Mouse (Mus musculus) embryonic facial prominence, embryonic 14.5 days (tissue): Measurements from ENCODE around the gene Eya4. TPM values are rescaled to one million over a fixed set of nuclear protein-coding genes. Genes with fewer than 3 reads are reported as not detected.

ENCODE experiments used
- ATAC-seq: fragments of 200-750 bp; cut with Nextera tagmentation; 2 replicates; pipeline ENCODE4 v1.8.0; 2017; ENCODE audit warnings: low read depth, moderate number of reproducible peaks, moderate TSS enrichment
- DNase-seq: peaks from one replicate; pipeline ENCODE4 v3.0.0-alpha.2; 2015; ENCODE audit warnings: low spot score
- H3K27ac ChIP-seq: fragments of 300-500 bp; sonication (generic); replicated peaks from 2 replicates; pipeline ENCODE4 v1.5.1; 2014; ENCODE audit warnings: low read depth, mild to moderate bottlenecking, low read length, moderate library complexity
- H3K27me3 ChIP-seq: fragments of 300-500 bp; sonication (generic); replicated peaks from 2 replicates; pipeline ENCODE4 v1.6.1; 2014; ENCODE audit warnings: low read length; ENCODE audit not compliant: control insufficient read depth, insufficient read depth
- H3K36me3 ChIP-seq: fragments of 300-500 bp; sonication (generic); 2 replicates; pipeline ENCODE4 v1.6.1; 2014; ENCODE audit warnings: low read length, mixed read lengths; ENCODE audit not compliant: control insufficient read depth, insufficient read depth
- H3K4me1 ChIP-seq: fragments of 300-500 bp; sonication (generic); 2 replicates; pipeline ENCODE4 v1.6.1; 2014; ENCODE audit warnings: antibody characterized with exemption, low read length; ENCODE audit not compliant: control insufficient read depth, insufficient read depth
- H3K4me2 ChIP-seq: fragments of 300-500 bp; sonication (generic); 2 replicates; pipeline ENCODE4 v1.6.1; 2014; ENCODE audit warnings: low read depth, mild to moderate bottlenecking, low read length, moderate library complexity, mixed read lengths
- H3K4me3 ChIP-seq: fragments of 300-500 bp; sonication (generic); 2 replicates; pipeline ENCODE4 v1.5.1; 2014; ENCODE audit warnings: low read depth, mild to moderate bottlenecking, low read length
- H3K9ac ChIP-seq: fragments of 300-500 bp; sonication (generic); 2 replicates; pipeline ENCODE4 v1.6.1; 2014; ENCODE audit warnings: low read depth, mild to moderate bottlenecking, low read length, moderate library complexity, mixed read lengths
- H3K9me3 ChIP-seq: fragments of 300-500 bp; sonication (generic); 2 replicates; pipeline ENCODE4 v1.6.1; 2016; ENCODE audit warnings: low read length; ENCODE audit not compliant: control insufficient read depth
- WGBS: fragments of 180-500 bp; shearing (Covaris S2); extraction: QIAGEN DNeasy Blood & Tissue Kit; methylation state at CpG from one replicate; pipeline ENCODE4 v1.1.7; 2014; 5-methylcytosine and 5-hydroxymethylcytosine counted together
- polyA plus RNA-seq: library from polyadenylated mRNA; unstranded; fragments of >200 nt; fragmentation: Nextera tagmentation; extraction: Ambion mirVana; gene quantifications from 2 replicates; pipeline ENCODE4 v1.2.1, GENCODE M21; 2014

Gene Eya4
- polyA plus RNA-seq, 1 experiment from 2014 or later: 12.0 TPM

DNA sequence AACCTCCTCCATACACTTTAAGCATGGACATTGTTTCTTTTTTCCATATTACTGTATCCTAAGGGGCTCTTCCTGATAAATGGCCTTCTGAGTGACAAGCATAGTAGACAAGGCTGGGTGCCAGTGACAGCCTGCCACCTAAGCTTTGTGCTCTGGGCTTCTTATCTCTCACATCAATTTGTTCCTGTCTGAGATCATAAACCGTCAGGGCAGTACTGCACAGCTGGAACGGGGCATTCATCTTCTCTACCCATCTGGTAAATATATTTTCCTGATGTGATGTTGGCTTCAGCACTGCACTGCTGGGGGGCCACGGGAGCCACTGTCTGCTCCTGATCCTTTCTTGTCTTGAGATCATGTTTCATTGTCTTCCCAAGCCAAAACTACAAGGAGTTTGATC, 261.8 kb downstream of the Eya4 start:
- DNase-seq (peak; percentile 26), ATAC-seq (no peak)
- no peaks in the 10 kb centered on the region for H3K36me3 ChIP-seq
- H3K27me3 ChIP-seq: no peaks in the 10 kb centered on the region
- no peak overlapping the region for H3K4me3 ChIP-seq
- no peaks in the 10 kb centered on the region for H3K9me3 ChIP-seq
- peaks cover 5% of the 10 kb centered on the region for H3K4me1 ChIP-seq
- whole genome bisulfite sequencing: 19% methylated on average over 3 of the region's 3 CpGs
- H3K27ac ChIP-seq: no peak overlapping the region
- H3K4me2 ChIP-seq: no peak overlapping the region
- H3K9ac ChIP-seq: no peak overlapping the region

DNA sequence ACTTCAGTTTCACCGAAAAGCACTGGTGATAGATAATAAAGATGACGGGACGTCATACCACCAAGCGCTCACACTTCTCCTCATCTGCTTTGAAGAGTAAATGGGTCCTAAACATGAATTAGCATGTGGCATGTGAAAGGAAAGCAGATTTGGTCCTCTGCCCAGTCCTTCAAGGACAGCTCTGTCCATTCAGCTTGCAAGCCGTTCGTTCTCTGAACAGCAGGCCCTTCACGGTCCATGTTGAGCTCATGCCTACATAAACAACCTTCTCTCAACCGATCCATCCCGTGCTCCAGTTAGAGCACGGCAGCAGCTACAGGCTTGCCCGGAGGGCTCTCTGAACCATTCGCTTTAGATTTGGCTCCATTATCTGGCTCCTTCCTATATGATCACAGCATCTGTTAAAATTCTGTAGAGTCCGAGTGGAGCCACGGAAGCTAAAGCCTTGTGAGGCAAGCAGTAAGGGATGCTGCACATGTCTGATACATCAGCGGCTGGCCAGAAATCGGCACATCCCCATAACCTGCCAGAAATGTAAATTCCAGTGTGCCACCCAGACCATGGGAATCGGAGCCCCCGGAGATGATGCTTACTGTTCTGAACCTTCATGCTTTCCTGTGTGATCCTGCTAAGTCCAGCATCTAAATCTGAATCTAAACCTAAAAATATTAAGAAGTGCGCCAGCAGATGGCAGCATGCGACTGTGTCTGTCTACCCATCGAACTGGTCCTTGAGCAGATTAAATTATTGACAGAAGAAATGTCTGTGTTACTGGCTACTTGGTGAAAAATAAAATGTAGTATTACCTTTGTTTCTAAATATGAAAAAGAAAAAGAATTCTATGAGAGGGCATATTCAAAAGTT, 264.0 kb downstream of the Eya4 start:
- ATAC-seq (no peak), DNase-seq (peak; percentile 82)
- Histone ChIP-seq H3K27ac (no peak overlapping the region), H3K4me1 (no peaks in the 10 kb centered on the region; the same call in 1 of the 2 replicates), H3K4me2 (no peak overlapping the region), H3K36me3 (no peaks in the 10 kb centered on the region), H3K9ac (no peak overlapping the region), H3K9me3 (no peaks in the 10 kb centered on the region), H3K4me3 (no peak overlapping the region), H3K27me3 (no peaks in the 10 kb centered on the region)
- 64% methylated on average over 21 of the region's 21 CpGs for WGBS

- DNase-seq (no peak), ATAC-seq (no peak)
- H3K9ac ChIP-seq: no peak overlapping the region
- no peaks in the 10 kb centered on the region for H3K36me3 ChIP-seq
- H3K9me3 ChIP-seq: no peaks in the 10 kb centered on the region
- H3K4me2 ChIP-seq: no peak overlapping the region
- 36% methylated on average over 4 of the region's 4 CpGs for WGBS
- no peak overlapping the region for H3K27ac ChIP-seq
- H3K4me3 ChIP-seq: no peak overlapping the region
- H3K27me3 ChIP-seq: no peaks in the 10 kb centered on the region
- H3K4me1 ChIP-seq: no peaks in the 10 kb centered on the region
Observed at GRCm38 (mm10) chr10:23081548-23081828, 269.1 kb downstream of the Eya4 start.

DNA sequence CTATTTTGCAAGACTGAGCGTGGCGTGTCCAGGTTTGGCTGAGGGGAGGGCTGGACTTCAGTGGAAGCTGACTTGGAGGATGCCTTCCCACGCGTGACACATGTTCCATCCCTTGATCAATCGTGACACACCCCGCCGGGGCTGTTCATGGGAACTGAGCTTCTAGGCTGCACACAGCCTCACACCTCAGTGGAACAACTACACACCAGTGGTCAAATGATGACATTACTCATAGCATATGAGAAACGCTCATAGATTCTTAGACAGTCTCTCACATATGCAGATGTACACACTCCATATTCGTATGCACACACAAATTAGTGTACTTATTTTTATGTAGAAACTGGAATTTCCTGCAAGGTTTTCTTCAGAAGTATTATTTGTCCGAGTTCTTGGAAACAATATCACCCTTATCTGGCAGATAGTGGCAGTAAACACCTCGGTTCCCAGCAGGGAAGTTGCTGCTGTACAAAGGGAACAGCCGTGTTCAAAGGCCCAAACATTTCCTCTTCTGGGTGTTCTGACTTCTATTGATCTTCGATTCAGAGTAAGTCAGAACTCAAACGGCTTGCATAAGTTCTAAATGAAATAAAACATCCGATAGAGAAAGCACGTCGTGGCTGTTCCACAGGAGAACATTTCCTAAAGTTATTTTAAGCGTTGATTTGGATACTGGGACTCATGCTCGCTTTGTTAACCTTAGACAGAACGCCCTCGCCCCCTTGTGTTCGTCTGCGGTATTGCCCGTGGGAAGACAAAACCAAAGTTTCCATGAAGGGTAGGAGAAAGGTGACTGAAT, 269.6 kb downstream of the Eya4 start:
- ATAC-seq (no peak), DNase-seq (peak; percentile 79)
- H3K27ac ChIP-seq: no peak overlapping the region
- H3K36me3 ChIP-seq: no peaks in the 10 kb centered on the region
- 39% methylated on average over 24 of the region's 24 CpGs for WGBS
- no peaks in the 10 kb centered on the region for H3K27me3 ChIP-seq
- H3K4me1 ChIP-seq: no peaks in the 10 kb centered on the region
- no peak overlapping the region for H3K9ac ChIP-seq
- H3K9me3 ChIP-seq: no peaks in the 10 kb centered on the region
- peak overlapping the region; percentile 32 for H3K4me2 ChIP-seq
- no peak overlapping the region for H3K4me3 ChIP-seq

DNA sequence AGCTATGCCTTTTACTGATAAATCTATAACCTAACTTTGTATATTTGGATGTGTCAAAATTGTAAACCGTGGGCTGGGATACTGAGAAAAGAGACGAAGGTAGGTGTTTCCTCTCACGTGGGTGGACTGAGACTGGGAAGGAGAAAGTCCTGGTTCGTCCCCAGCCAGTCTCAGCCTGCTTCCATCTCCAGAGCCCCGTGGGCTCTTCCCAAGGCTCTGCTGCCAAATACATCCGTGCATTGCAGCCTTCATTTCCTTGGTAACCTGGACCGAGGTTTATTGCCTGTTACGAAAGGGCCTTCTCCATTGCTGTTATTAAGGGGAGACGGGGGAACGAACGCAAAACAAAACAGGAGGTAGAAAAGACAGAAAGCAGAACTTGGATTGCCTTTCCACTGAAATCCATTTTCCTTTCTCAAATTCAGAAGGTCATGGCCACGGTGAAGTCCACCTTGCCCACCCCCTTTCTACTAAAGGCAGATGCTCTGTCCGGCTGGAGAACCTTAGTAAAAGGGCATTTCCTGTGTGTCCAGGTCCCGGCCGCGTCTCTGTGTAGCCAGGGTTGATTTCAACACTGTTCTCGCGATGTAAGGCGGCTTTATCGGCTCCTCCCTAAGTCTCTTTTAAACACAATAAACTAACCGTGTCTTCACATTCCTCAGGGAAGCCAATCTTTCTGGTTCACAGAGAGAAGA, 273.7 kb downstream of the Eya4 start:
- Histone ChIP-seq H3K36me3 (no peaks in the 10 kb centered on the region), H3K27ac (no peak overlapping the region), H3K4me3 (0 out of 2 replicates have a peak overlapping the region, but pooled peaks have one; percentile 5), H3K4me1 (no peaks in the 10 kb centered on the region), H3K9ac (peak overlapping the region; percentile 42; the same call in 1 of the 2 replicates), H3K27me3 (no peaks in the 10 kb centered on the region), H3K9me3 (no peaks in the 10 kb centered on the region), H3K4me2 (peak overlapping the region; percentile 41)
- peak; percentile 34 for DNase-seq
- ATAC-seq: 0 out of 2 replicates have a peak, but pooled peaks have one; percentile 55
- 59% methylated on average over 21 of the region's 21 CpGs for WGBS

DNA sequence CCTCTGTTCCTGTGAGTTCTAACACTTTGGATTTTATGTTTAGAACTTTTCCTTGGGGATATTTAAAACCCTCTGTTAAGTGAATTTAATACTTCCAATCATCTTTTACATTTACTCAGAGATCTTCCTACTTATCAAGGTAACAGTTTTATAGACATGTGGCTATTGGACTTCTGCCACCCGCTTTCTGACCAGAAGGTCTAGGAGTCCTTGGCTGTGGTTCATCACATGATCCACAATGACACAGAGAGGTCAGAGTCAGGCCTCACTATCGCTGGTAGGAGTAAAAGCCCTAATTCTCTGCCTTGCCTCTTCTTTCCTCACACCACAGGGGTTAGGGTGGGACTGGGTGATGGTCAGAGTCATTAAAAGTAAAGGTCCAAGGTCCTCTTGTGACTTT, 277.2 kb downstream of the Eya4 start:
- Histone ChIP-seq H3K27ac (no peak overlapping the region), H3K9ac (no peak overlapping the region), H3K4me2 (no peak overlapping the region), H3K36me3 (no peaks in the 10 kb centered on the region), H3K4me3 (no peak overlapping the region), H3K4me1 (no peaks in the 10 kb centered on the region), H3K9me3 (no peaks in the 10 kb centered on the region), H3K27me3 (no peaks in the 10 kb centered on the region)
- no peak for ATAC-seq
- 68% methylated on average over 2 of the region's 2 CpGs for WGBS
- no peak for DNase-seq

GRCm38 (mm10) chr10:23063637-23064036, 286.9 kb downstream of the Eya4 start:
- Histone ChIP-seq H3K9me3 (no peaks in the 10 kb centered on the region), H3K4me1 (peaks cover 5% of the 10 kb centered on the region), H3K4me2 (no peak overlapping the region), H3K27ac (no peak overlapping the region), H3K4me3 (no peak overlapping the region), H3K9ac (no peak overlapping the region), H3K27me3 (no peaks in the 10 kb centered on the region), H3K36me3 (no peaks in the 10 kb centered on the region)
- WGBS: 55% methylated on average over 6 of the region's 6 CpGs
- no peak for ATAC-seq
- DNase-seq: no peak

GRCm38 (mm10) chr10:23062719-23063118, 287.9 kb downstream of the Eya4 start:
- no peaks in the 10 kb centered on the region for H3K36me3 ChIP-seq
- no peaks in the 10 kb centered on the region for H3K27me3 ChIP-seq
- H3K4me2 ChIP-seq: no peak overlapping the region
- DNase-seq: no peak
- H3K9ac ChIP-seq: no peak overlapping the region
- 77% methylated on average over 5 of the region's 5 CpGs for WGBS
- peaks cover 5% of the 10 kb centered on the region for H3K4me1 ChIP-seq
- no peak overlapping the region for H3K4me3 ChIP-seq
- H3K27ac ChIP-seq: no peak overlapping the region
- H3K9me3 ChIP-seq: no peaks in the 10 kb centered on the region
- no peak for ATAC-seq
